Mouse (Mus musculus): Measurements from ENCODE around the gene Zyg11a. TPM values are rescaled to one million over a fixed set of nuclear protein-coding genes. Genes with fewer than 3 reads are reported as not detected.

Gene Zyg11a
- not detected for polyA plus RNA-seq (2017; shearing (Covaris generic))

GRCm38 (mm10) chr4:108217332-108218179 is at the start of gene Zyg11a:
Gene Zyg11a (minus strand): TSS chr4:108218048.

GRCm38 (mm10) chr4:108165152-108165895 is 52.5 kb downstream of the Zyg11a start, which contains the start of gene Echdc2:
Gene Echdc2 (plus strand): TSS chr4:108165437.

DNA sequence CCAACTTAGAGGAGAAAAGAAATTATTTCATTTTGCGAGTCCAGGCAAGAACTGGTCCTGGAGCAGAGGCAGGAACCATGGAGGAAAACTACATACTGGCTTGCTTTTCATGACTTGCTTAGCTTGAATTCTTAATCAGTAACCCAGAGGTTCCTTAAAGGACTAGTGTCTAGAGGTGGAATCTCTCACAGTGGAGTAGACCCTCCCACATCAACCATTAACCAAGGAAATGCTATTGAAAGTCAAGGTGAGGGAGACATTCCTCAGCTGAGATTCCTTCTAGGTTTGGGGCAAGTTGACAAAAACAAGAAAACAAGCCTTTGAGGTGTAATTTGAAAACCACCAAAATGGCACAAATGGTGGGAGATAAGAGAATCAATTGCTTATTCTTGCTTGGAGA is 73.0 kb downstream of the Zyg11a start, which contains the start of gene Scp2:
Gene Scp2 (minus strand): TSS at position 119 of the 400 bp plus-strand sequence.

Other genes with a start within 250 kb of the Zyg11a start
- gene Slc1a7, start 249.7 kb downstream of the Zyg11a start, polyA plus RNA-seq (2017; shearing (Covaris generic)): not detected
- not detected for gene Podn, start 121.6 kb downstream of the Zyg11a start, polyA plus RNA-seq (2017; shearing (Covaris generic))
- gene Scp2, start 73.0 kb downstream of the Zyg11a start, polyA plus RNA-seq (2017; shearing (Covaris generic)): 307 TPM
- 0.57 TPM for gene Echdc2, start 52.6 kb downstream of the Zyg11a start, polyA plus RNA-seq (2017; shearing (Covaris generic))
- gene Zyg11b, start 83.0 kb upstream of the Zyg11a start, polyA plus RNA-seq (2017; shearing (Covaris generic)): 45.5 TPM
- 52.1 TPM for gene Coa7, start 110.1 kb upstream of the Zyg11a start, polyA plus RNA-seq (2017; shearing (Covaris generic))
- not detected for gene Shisal2a, start 165.3 kb upstream of the Zyg11a start, polyA plus RNA-seq (2017; shearing (Covaris generic))
- 0.73 TPM for gene Gpx7, start 188.9 kb upstream of the Zyg11a start, polyA plus RNA-seq (2017; shearing (Covaris generic))
- gene Tut4, start 241.4 kb upstream of the Zyg11a start, polyA plus RNA-seq (2017; shearing (Covaris generic)): 239 TPM

Measured in naive thymus-derived CD4-positive, alpha-beta T cell, adult 5 months (primary cell).